Mouse (Mus musculus) ovary, adult 18-20 months (tissue): ENCODE data around the gene Card9.
A peak's percentile ranks its signal among the peaks of the same experiment; 100 is the strongest.

Source experiments
- DNase-seq: peaks from one replicate; pipeline ENCODE4 v3.0.0; 2022; ENCODE audit warnings: low spot score, mixed read lengths

The Card9 gene

DNA sequence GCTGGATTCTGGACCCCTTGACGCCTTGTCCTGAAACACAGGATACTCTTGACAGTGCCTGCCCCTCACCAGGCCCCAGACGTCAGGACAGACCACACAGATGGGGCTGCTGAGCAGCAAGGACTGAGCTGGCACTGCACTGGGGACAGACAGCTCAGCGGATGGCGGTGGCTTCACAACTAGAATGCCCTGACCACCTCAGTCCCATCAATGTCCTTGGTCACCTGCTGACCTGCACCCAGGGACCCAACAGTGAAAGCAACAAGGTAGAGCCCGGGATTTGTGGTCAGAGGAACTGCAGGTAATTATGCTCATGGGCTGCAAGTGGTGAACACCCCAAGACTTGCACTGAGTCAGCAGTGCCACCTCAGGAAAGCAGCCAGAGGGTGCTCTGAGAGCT, 2.3 kb upstream of the Card9 start:
- no peak for DNase-seq

DNA sequence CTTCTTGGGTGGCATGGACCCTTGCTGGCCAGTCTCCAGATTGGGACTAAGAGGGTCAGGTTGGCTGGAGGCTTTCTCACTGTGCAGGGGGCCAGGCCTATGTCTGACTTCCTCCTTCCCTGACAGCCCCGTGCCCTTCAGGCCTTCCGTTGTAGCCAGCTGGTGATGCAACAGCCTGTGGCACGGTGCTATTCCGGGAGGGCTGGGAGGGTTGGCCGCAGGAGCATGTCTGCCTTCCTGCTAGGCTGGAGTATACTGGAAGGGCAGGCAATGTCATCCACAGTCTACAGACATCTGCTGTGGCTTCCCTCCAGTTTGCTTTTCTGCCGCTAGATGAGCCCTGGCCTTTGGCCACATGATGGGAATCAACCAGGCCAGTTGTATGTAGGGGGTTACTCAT, 735 bp downstream of the Card9 start:
- DNase-seq: no peak

DNA sequence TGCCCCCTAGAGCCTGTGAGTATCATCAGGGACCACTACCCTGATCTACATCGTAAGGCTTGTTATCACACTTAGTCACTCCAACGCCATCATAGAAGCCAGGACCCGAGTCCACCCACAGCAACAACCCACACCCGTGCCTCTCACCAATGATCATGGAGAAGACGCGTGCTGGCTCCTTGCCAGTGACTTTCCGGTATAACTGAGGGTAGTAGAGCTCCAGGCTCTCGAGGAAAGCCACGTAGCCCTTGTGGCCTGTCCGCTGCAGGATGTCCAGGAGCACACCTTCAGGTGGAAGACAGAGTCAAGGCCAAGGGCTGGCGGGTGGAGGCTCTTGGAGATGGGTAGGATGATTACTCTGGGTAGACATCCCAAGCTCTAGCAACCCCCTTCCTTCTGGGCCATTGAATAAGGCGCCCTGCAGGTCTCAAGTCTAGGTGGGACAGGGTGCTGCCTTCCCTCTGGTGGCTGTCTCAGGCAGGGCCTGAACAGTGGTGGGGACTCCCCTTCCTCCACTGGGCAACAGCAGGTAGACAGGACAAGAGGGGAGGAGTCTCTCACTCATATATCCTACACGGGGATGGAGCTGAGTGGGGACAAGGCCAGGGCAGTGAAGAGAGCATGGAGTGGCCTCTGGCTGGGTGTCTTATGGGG, 1.9 kb downstream of the Card9 start:
- no peak for DNase-seq

DNA sequence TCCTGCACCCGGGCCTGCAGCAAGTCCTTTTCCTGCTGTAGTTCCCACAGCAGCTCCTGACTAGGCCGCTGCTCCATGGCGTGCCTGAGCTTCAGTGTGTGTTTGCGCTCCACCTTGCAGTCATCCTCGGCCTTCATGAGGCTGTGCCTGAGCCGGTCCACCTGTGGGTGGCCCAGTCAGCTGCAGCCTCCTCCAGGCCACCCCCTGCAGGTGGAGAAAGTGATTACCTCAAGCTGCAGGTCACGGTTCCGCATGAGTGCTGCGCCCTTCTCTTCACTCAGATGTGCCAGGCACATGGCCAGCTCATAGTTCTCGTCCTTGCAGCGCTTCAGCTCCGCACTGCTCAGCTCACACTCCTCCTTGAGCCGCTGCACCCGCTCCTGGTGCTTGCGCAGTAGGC, 3.2 kb downstream of the Card9 start:
- no peak for DNase-seq

DNA sequence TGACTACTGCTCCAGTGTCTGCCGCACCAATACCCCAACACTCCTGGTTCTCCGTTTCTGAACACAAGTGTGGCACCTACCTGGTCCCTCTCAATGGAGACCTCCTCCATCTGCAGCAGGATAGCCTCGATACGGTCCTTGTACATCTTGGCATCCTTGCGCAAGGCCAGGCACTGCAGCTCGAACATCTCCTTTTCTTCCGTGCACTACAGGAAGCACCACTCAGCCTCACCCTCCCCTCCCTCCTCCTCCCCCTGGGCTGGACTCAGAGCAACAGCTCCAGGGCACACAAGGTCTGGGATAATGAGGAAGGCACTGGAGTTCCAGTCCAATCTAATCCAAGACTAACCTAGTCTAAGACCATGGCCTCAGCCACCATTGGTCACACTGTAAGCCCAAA, 4.0 kb downstream of the Card9 start:
- DNase-seq: no peak

DNA sequence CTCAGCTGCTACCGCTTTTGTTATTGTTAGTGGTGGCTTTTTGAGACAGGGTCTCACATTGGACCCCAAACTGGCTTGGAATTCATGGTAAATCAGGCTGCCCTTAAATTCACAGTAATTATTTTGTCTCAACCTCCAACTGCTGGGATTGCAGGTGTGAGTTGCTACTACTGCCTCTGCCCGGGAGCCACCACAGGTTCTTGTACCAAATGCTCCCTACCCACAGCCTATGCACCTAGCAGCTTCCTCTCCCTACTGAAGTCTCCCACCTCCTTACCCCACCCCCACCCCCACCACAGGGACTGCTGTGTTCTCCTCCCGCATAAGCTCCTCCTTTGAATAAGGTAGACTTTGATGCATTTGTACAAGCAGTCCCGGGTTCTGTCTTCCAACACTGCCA, 4.5 kb downstream of the Card9 start:
- DNase-seq: no peak

DNA sequence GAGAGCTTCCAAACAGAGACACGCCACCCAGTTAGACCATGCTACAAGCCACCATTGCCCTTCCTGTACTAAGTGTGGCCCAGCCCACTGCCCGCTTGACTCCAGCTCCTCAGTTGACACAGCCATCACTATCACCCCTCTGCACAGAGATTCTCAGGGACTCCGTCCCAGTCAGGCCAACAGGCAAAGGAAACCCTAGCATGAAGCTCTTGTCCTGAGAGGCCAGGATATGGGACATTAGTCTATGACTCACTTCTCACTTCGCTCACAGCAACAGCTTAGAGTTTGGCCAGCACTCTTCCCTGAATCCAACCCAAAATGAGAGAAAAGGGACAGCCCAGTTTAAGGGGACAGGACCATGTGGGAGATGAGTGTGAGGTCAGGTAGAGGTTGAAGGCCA, 6.3 kb downstream of the Card9 start:
- DNase-seq: no peak

DNA sequence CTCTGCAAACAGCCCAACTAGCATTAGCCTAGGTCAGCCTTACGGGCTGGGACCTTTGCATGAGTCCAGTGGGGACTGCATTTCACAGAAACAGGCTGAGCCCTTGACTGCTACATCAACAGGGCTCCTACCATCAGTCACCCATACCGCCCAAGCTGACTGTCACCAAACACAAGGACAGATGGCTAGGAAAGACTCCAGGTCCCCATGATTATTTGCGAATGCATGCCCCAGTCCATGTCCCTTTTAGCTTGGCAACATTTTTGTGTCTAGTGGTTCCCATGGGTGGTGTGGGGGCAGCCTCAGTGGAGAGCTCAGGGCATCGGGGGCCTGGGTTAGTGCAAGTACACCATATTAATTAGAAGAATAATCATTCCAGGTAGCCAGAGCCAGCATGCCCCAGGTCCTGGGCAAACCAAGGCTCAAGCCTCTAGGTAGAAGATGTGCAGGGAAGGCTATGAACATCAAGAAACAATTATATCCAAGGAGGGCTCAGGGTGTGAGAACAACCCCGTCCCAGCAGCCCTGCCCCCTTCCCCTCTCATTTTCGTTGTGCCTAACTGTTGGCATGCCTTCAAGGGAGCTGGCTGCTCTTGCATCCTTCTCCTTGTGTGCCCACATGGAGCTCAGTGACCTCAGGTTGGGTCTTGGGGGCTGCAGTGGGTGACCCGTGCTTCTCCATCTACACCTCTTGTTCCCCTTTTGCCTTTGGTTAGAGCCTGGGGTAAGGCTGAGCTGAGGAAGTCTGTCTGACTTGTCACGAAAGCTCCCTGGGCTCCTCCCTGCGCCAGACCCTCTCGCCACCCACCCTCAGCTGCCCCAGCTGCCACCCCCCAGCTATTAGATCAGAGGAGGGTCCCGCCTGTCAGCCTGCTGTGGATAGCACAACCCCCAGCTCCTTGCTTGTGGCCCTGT, 7.4 kb downstream of the Card9 start:
- no peak for DNase-seq

DNA sequence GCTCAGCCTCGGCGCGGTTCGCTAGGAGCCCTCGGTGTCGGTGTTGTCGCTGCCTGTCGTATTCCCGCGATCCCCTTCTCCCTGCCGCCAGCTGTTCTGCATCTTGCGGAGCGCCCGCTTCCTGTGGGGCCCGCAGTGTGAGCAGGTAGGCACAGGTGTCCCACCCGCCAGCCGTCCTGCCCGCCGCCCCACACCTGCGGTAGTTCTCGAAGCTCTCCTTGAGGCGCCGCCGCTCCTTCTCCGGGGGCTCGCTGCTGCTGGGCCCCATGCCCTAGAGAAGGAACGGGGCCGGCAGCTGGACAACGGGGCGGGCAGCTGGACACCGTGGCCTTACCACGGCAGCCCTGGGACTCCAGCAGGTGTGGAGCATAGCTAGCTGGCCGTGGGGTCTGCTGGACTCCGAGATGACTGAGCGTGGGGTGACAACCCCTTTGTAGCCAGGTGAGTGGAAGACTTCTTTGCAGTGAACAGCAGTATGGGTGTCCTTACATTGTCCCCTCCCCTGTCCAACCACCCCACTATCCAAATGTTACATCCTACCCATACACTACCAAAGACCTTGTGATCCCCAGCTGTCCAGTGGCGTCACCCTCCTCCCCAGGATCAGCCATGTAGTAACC, 8.3 kb downstream of the Card9 start:
- no peak for DNase-seq

DNA sequence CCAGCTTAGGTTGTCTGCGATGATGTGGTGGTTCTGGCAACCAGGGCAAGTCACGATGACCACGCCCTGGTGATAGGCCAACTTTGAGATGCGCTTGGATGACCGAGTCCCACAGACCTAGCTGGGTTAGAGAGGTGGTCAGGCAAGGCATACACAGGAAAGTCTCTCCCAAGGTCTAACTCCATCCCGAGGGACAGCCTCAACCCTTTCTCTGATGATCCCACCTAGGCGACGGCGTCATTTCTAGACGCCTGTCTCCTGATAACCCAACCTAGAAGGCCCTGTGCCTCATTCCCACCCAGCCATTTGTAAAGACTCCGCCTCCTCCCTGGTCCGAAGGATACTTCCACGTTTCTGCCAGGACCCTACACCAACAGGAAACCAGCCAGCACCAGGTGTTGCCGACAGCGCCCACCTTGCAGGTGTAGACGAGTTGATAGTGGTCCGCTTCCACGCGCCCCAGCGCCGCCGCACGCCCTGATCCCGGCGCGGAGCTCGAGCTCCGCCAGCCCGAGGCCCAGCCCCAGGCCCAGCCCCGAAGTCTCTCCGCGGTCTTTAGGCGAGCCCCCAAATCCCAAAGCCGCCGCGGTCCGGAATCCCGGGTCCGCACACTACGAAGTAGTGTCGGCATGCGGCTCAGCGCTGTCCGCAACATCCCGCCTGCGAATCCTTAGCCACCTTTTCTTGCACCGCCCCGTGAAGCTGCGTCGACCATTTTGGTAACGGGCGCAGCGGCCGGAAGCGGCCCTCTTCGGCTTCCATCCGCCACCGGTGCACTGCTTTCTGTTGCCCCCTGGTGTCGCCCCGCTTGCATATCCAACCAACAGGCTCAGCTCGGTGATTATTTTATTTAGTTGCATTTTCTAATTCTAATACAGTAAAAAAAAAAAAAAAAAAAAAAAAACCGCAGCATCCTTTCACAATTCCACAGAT, 9.1 kb downstream of the Card9 start, which contains the start of gene Dnlz:
Gene Dnlz (minus strand): TSS at position 753 of the 933 bp plus-strand sequence.
- peak; percentile 87 for DNase-seq

DNA sequence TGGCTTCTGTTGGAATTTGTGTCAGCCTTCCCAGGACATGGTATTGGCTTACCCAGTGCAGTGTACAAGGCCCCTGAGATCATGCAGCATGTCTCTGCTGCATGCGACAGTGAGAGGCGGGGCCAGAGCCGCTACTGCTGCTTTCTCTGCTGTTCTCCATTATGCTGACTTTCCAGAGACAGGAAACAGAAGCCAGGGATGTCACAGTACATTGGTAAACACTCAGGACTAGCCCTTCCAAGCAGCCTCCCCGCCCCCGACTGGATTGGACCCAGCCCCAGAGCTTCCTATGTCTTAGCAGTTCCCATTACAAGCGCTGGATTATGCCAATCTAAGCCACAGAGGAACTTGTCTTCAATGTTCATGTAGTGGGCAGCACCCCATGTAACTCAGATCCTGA, 12.5 kb downstream of the Card9 start:
- no peak for DNase-seq

DNA sequence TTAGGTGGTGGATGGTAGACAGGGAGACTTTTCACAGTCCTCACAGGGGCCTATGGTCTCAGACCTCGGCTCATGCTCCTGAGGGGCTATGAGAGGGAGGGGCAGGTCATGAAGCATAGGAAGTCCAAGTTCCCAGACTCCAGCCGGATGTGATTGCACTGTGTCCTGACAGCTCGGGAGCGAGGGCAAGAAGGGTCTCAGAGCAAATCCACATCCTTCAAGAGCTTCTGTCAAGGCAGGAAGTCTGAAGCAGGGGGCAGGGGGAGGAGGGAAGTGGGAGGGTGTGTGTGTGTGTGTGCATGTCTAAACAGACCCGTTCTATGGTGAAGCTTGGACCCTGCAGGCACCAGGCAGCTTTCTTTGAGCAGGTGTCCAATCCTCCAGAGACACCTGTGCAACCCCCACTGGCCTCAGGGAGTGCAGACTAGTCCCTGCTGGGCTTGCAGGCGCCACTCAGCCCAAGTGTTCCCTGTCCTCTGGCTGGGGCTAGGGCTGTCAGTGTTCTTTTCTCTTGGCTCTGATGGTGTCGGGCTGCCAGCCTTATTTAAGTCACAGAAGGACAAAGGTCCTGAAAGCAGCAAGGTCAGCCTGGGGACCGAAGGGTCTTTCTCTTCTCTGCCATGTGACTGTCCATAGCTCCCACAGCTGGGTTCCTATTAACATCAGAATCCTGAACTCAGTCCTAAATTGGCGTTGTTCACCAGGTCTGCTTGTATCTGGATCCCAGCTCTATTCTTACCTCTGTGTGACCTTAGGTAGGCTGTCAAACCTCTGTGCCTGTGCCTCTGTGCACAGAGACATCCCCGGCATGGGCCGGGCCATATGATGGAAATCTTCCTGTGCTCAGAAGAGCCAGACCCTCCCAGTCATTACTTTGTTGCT, 17.9 kb downstream of the Card9 start:
- no peak for DNase-seq

DNA sequence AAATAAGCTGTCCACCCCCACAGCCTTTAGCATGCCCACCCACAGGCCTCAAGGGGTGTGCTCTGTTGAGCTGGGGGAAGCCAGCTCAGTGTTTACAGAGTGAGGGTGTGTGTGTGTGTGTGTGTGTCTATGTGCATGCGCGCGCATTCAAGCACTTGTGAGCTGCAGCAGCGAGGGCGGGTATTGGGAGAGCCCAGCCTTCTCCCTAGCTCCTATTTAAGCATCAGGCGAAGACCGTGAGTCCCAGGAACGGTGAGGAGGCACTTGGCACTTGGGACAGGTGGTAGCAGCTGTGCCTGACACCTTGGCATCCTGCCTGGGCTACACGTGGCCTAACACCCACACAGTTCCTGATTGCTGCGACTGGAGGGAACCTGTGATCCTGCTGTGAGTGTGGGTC, 18.7 kb downstream of the Card9 start:
- no peak for DNase-seq

DNA sequence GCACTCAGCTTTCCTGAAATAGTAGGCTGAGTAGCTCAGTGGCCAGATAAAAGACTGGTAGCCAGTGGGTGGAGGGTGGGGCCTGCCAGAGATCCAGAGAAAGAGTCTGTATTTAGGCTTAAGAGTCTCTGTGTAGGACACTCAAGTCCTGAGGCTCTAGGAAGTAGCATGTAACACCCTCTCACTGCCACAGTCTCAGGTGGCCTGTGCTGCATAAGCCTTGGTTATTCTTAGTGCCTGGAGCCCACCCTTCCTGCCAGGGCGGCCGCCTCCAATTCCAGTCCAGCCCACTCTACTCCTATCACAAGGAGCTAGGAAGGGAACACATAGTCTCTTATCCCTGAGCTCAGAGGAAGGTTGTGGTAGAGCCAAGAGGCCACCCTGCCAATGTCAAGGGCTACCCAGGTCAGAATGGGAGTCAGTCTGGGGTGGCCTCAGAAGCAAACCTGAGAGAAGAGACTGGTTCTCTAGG, 19.2 kb downstream of the Card9 start:
- no peak for DNase-seq

DNA sequence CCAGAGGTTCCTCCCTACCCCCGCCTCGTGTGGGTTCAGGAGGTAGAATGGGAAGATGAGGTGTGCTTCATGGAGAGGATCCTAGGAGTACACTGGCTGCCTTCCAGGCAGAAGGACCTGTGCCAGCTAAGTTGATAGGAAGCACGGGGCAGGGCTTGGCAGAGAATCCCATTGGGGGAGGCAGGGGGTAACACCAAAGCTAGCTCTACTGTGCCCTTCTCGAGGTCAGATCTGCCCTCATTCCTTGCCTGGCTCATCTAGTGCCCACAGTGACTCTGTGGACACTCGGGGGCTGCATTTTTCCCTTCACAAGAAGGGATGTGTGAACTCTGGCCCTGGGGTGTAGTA, 21.5 kb downstream of the Card9 start:
- DNase-seq: peak; percentile 71

DNA sequence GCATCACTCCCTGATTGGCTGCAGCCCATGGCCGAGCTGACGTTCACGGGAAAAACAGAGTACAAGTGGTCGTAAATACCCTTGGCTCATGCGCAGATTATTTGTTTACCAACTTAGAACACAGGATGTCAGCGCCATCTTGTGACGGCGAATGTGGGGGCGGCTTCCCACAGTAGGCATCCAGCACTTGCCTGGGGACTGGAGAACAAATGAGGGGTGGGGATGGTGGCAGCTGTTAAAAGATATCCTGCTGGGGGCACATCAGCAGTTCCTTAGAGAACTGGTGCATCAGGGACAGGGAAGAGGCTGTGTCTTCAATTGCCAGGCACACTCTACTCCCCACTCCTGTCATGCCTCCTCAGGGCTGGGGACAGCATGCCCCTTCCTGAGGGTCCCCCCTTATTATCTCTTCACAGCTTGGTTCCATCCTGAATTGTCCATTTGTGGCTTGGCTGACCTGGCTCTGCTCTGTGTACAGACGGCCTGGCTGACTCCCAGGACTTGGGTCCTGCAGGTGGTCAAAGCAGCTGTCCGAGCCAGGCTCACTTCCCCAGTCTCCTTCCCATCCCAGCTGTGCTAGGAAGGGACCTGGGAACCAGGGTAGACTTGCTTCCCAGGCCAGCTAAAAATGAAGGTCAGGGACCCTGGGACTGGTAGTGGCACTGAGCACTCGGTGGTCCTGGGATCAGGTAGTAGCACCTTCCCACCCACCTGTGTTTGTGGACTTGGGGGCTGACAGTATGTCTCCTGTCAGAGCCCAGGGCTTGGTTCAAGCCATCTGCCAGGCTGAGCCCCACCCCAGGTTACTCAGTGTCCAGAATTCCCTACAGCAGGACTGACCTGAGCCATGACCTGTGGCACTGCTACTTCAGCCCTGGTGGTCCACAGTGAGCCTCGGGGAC, 22.2 kb downstream of the Card9 start:
- no peak for DNase-seq

DNA sequence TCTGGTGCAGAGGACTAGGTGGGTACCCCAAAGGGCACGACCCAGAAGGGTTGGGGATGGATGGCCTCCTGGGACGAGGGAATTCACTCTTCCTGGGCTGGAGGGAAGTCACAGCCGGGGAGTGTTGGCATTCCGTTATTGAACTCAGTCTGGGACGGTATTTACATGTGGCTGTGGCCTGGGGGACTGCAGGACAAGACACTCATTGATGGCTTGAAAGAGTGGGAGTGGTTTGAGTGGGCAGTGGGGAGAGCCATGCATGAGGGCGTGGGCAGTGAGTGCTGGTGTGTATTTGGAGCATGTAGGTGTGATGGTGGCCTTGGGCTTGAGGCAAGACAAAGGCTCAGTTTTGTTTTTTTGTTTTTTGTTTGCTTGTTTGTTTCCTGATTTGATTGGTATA, 30.0 kb downstream of the Card9 start:
- DNase-seq: no peak

DNA sequence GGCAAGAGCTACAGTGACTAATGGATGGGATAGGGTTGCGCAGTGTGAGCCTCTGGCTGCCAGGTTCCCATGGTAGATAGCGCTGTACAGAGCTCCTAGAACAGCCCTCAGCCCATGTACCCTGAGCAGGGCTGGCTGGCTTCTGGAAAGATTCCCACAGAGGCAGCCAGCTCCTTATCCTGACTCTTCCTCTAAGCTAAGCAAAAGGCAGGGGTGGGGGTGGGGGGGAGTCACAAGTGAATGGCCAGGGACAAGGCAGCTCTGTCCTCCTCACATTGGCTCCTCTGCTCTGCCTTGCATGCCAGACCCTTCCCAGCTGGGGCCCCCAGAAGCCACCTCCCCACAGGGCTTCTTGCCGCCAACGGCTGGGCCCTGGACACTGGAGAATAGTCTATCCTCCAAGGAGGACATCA, 30.7 kb downstream of the Card9 start:
- DNase-seq: no peak

DNA sequence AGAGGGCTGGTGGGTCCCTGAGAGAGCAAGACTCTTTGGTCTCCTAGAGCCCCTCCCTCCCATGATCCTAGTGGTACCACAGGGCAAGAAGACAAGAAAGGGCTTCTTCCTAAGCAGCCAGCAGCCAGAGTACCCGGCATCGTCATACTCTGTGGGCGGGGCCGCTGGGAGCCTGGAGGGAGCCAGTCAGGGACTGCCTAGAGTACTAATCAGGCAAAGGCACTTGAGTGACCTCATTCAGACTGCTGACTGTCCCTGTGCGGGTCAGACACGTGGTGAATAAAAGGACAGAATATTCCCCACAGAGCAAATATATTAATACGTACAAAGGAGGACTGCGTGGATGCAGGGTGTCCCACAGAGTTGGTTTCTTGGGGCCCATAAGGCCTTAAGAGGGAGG, 31.3 kb downstream of the Card9 start:
- no peak for DNase-seq

DNA sequence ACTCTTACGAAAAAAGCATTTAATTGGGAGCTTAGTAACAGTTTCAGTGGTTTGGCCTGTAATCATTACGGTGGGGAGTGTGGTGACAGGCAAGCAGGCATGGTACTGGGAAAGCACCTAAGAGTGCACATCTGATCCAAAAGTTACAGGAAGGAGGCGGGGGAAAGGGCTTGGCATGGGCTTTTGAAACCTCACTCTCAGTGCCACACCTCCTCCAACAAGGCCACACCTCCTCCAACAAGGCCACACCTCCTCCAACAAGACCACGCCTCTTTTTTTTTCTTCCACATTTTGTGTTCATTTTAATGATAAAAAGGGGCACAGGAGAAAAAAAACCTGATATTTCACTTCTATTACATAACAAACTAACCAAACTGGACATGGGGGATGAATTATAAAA, 32.9 kb downstream of the Card9 start:
- DNase-seq: no peak
